Mouse (Mus musculus) limb, embryonic 11.5 days (tissue): ENCODE measurements around the gene Ppp1ca. TPM values are rescaled to one million over a fixed set of nuclear protein-coding genes. Genes with fewer than 3 reads are reported as not detected.

Source experiments
- ATAC-seq: fragments of 200-750 bp; cut with Nextera tagmentation; 2 replicates; pipeline ENCODE4 v1.8.0; 2017; ENCODE audit warnings: low read depth; ENCODE audit not compliant: insufficient number of reproducible peaks, low FRiP score, low TSS enrichment
- DNase-seq: peaks from one replicate; pipeline ENCODE4 v3.0.0-alpha.2; 2015; ENCODE audit warnings: low spot score
- H3K27ac ChIP-seq: fragments of 300-500 bp; sonication (generic); replicated peaks from 2 replicates; pipeline ENCODE4 v1.5.1; 2014; ENCODE audit warnings: low read depth, mild to moderate bottlenecking, low read length
- H3K27me3 ChIP-seq: fragments of 300-500 bp; sonication (generic); 2 replicates; pipeline ENCODE4 v1.6.1; 2014; ENCODE audit warnings: mild to moderate bottlenecking, low read length, mixed read lengths; ENCODE audit not compliant: control insufficient read depth, insufficient read depth
- H3K36me3 ChIP-seq: fragments of 300-500 bp; sonication (generic); 2 replicates; pipeline ENCODE4 v1.6.1; 2014; ENCODE audit warnings: mild to moderate bottlenecking, low read length, moderate library complexity, mixed read lengths; ENCODE audit not compliant: control insufficient read depth, insufficient read depth
- H3K4me1 ChIP-seq: fragments of 300-500 bp; sonication (generic); 2 replicates; pipeline ENCODE4 v1.6.1; 2014; ENCODE audit warnings: low read length, mixed read lengths; ENCODE audit not compliant: control insufficient read depth, insufficient read depth
- H3K4me2 ChIP-seq: fragments of 300-500 bp; sonication (generic); 2 replicates; pipeline ENCODE4 v1.6.1; 2014; ENCODE audit warnings: low read depth, mild to moderate bottlenecking, moderate library complexity; ENCODE audit not compliant: severe bottlenecking
- H3K4me3 ChIP-seq: fragments of 300-500 bp; sonication (generic); 2 replicates; pipeline ENCODE4 v1.5.1; 2014; ENCODE audit warnings: low read depth, low read length
- H3K9ac ChIP-seq: fragments of 300-500 bp; sonication (generic); 2 replicates; pipeline ENCODE4 v1.6.1; 2014; ENCODE audit warnings: mild to moderate bottlenecking, low read length
- H3K9me3 ChIP-seq: fragments of 300-500 bp; sonication (generic); 2 replicates; pipeline ENCODE4 v1.6.1; 2016; ENCODE audit warnings: low read length; ENCODE audit not compliant: control insufficient read depth
- WGBS: fragments of 180-500 bp; shearing (Covaris S2); extraction: QIAGEN DNeasy Blood & Tissue Kit; methylation state at CpG from one replicate; pipeline ENCODE4 v1.1.7; 2014; 5-methylcytosine and 5-hydroxymethylcytosine counted together
- microRNA-seq: library from miRNA; unstranded; fragments of <30 nt; microRNA quantifications from one replicate; pipeline ENCODE4, GENCODE M21; 2016
- polyA plus RNA-seq: library from polyadenylated mRNA; unstranded; fragments of >200 nt; fragmentation: Nextera tagmentation; extraction: Ambion mirVana; gene quantifications from 2 replicates; pipeline ENCODE4 v1.2.1, GENCODE M21; 2014

Gene Ppp1ca
- polyA plus RNA-seq, 1 experiment from 2014 or later = 995 TPM

GRCm38 (mm10) chr19:4234548-4234947 lies 42.7 kb downstream of the Ppp1ca start:
- H3K9ac ChIP-seq = no peak overlapping the region
- no peaks in the 10 kb centered on the region for H3K9me3 ChIP-seq
- ATAC-seq (no peak), DNase-seq (no peak)
- H3K4me1 ChIP-seq = peaks cover 9% of the 10 kb centered on the region
- WGBS = 82% methylated on average over 4 of the region's 4 CpGs
- H3K36me3 ChIP-seq = no peaks in the 10 kb centered on the region
- no peak overlapping the region for H3K4me2 ChIP-seq
- no peak overlapping the region for H3K27ac ChIP-seq
- no peaks in the 10 kb centered on the region for H3K27me3 ChIP-seq
- no peak overlapping the region for H3K4me3 ChIP-seq

- no peak overlapping the region for H3K9ac ChIP-seq
- WGBS = 31% methylated on average over 8 of the region's 8 CpGs
- no peak overlapping the region for H3K4me3 ChIP-seq
- H3K36me3 ChIP-seq = no peaks in the 10 kb centered on the region
- no peak overlapping the region for H3K4me2 ChIP-seq
- DNase-seq = peak; percentile 57
- no peak overlapping the region for H3K27ac ChIP-seq
- ATAC-seq = peak; percentile 67
- H3K27me3 ChIP-seq = no peaks in the 10 kb centered on the region
- no peaks in the 10 kb centered on the region for H3K9me3 ChIP-seq
- H3K4me1 ChIP-seq = peaks cover 10% of the 10 kb centered on the region
These were observed 48.4 kb downstream of the Ppp1ca start for GRCm38 (mm10) chr19:4240247-4240668.

GRCm38 (mm10) chr19:4242416-4242815 lies 50.6 kb downstream of the Ppp1ca start:
- no peak for ATAC-seq
- Histone ChIP-seq H3K4me1 (peaks cover 7% of the 10 kb centered on the region; the same call in 1 of the 2 replicates), H3K9ac (no peak overlapping the region), H3K27me3 (no peaks in the 10 kb centered on the region), H3K36me3 (no peaks in the 10 kb centered on the region), H3K27ac (no peak overlapping the region), H3K4me2 (no peak overlapping the region), H3K4me3 (no peak overlapping the region), H3K9me3 (no peaks in the 10 kb centered on the region)
- no peak for DNase-seq
- 72% methylated on average over 3 of the region's 3 CpGs for WGBS

GRCm38 (mm10) chr19:4244775-4245174 lies 52.9 kb downstream of the Ppp1ca start:
- no peak overlapping the region for H3K4me3 ChIP-seq
- no peaks in the 10 kb centered on the region for H3K36me3 ChIP-seq
- WGBS = 75% methylated on average over 6 of the region's 6 CpGs

More at GRCm38 (mm10) chr19:4244775-4245174, 52.9 kb downstream of the Ppp1ca start:
- Histone ChIP-seq H3K9me3 (no peaks in the 10 kb centered on the region), H3K4me2 (no peak overlapping the region), H3K4me1 (peaks cover 5% of the 10 kb centered on the region; the same call in 1 of the 2 replicates), H3K9ac (no peak overlapping the region), H3K27me3 (no peaks in the 10 kb centered on the region), H3K27ac (no peak overlapping the region)
- DNase-seq = no peak
- no peak for ATAC-seq

Small RNA genes within 50 kb of the gene (microRNA-seq; reads per million reads assigned to microRNA genes)
- gene Gm26115 = not detected

Other genes starting within 250 kb of the Ppp1ca start
- not detected in 2 replicates for gene Aldh3b3, start 233.4 kb upstream of the Ppp1ca start, polyA plus RNA-seq
- gene Aldh3b2, start 219.7 kb upstream of the Ppp1ca start, polyA plus RNA-seq = 2.6 TPM in 2 replicates
- 3.3 and 4.3 TPM in 2 replicates for gene Acy3, start 205.5 kb upstream of the Ppp1ca start, polyA plus RNA-seq
- gene Tbx10, start 199.3 kb upstream of the Ppp1ca start, polyA plus RNA-seq = 0.08 TPM in 1 of 2 replicates, not detected in the other
- 29.7 and 32.6 TPM in 2 replicates for gene Nudt8, start 191.5 kb upstream of the Ppp1ca start, polyA plus RNA-seq
- 2.5 TPM in 2 replicates for gene Gm49405, start 191.4 kb upstream of the Ppp1ca start, polyA plus RNA-seq
- gene Doc2g, start 188.8 kb upstream of the Ppp1ca start, polyA plus RNA-seq = 4.1 TPM in 2 replicates
- 198 and 208 TPM in 2 replicates for gene Ndufv1, start 179.3 kb upstream of the Ppp1ca start, polyA plus RNA-seq
- 437 and 462 TPM in 2 replicates for gene Gstp1, start 154.1 kb upstream of the Ppp1ca start, polyA plus RNA-seq
- gene Gstp2, start 146.0 kb upstream of the Ppp1ca start, polyA plus RNA-seq = 1.1 TPM in 2 replicates
- 0.23 TPM in 1 of 2 replicates, not detected in the other for gene Gstp3, start 132.5 kb upstream of the Ppp1ca start, polyA plus RNA-seq
- not detected in 2 replicates for gene Cabp2, start 110.5 kb upstream of the Ppp1ca start, polyA plus RNA-seq
- gene Cdk2ap2, start 94.9 kb upstream of the Ppp1ca start, polyA plus RNA-seq = 77.5 and 81.6 TPM in 2 replicates
- gene Pitpnm1, start 92.1 kb upstream of the Ppp1ca start, polyA plus RNA-seq = 4.8 and 5.8 TPM in 2 replicates
- 91.2 and 93.7 TPM in 2 replicates for gene Aip, start 66.2 kb upstream of the Ppp1ca start, polyA plus RNA-seq
- not detected in 2 replicates for gene Gpr152, start 52.3 kb upstream of the Ppp1ca start, polyA plus RNA-seq
- gene Cabp4, start 48.0 kb upstream of the Ppp1ca start, polyA plus RNA-seq = not detected in 2 replicates
- gene Coro1b, start 43.4 kb upstream of the Ppp1ca start, polyA plus RNA-seq = 116 and 124 TPM in 2 replicates
- gene Ptprcap, start 38.5 kb upstream of the Ppp1ca start, polyA plus RNA-seq = 1.1 and 1.5 TPM in 2 replicates
- gene Rps6kb2, start 28.7 kb upstream of the Ppp1ca start, polyA plus RNA-seq = 44.7 and 48.9 TPM in 2 replicates
- gene Carns1, start 16.6 kb upstream of the Ppp1ca start, polyA plus RNA-seq = 2.1 TPM in 2 replicates
- 0.89 and 1.2 TPM in 2 replicates for gene Tbc1d10c, start 781 bp upstream of the Ppp1ca start, polyA plus RNA-seq
- gene Rad9a, start 9.6 kb downstream of the Ppp1ca start, polyA plus RNA-seq = 52.5 and 54.9 TPM in 2 replicates
- gene Clcf1, start 22.2 kb downstream of the Ppp1ca start, polyA plus RNA-seq = 5.0 and 7.4 TPM in 2 replicates
- not detected in 2 replicates for gene AC109138.7, start 22.3 kb downstream of the Ppp1ca start, polyA plus RNA-seq
- 11.5 and 12.6 TPM in 2 replicates for gene Pold4, start 39.8 kb downstream of the Ppp1ca start, polyA plus RNA-seq
- 4.2 and 4.4 TPM in 2 replicates for gene Ssh3, start 77.1 kb downstream of the Ppp1ca start, polyA plus RNA-seq
- 5.6 and 7.5 TPM in 2 replicates for gene Ankrd13d, start 91.1 kb downstream of the Ppp1ca start, polyA plus RNA-seq
- 15.4 and 16.6 TPM in 2 replicates for gene Grk2, start 114.2 kb downstream of the Ppp1ca start, polyA plus RNA-seq
- gene Kdm2a, start 206.2 kb downstream of the Ppp1ca start, polyA plus RNA-seq = 61.0 and 69.3 TPM in 2 replicates
- gene Rhod, start 247.4 kb downstream of the Ppp1ca start, polyA plus RNA-seq = 37.3 and 39.0 TPM in 2 replicates